Mouse (Mus musculus) testis, adult 2 months (tissue): ENCODE measurements at regions not wholly inside any gene's neighbourhood (a gene's known extent, or its start where the extent isn't known, plus 50 kb on each side); places are given as distances from the start of the nearest gene placed in this dataset.

ENCODE experiments used
- CTCF ChIP-seq: fragments of 200-500 bp; IDR thresholded peaks from 2 replicates; pipeline ENCODE4 v1.5.1; 2012; ENCODE audit warnings: low read depth, mild to moderate bottlenecking, inconsistent platforms, low read length, moderate library complexity; ENCODE audit not compliant: control insufficient read depth, insufficient read depth, insufficient replicate concordance
- POLR2A ChIP-seq: fragments of 200-500 bp; IDR thresholded peaks from 2 replicates; pipeline ENCODE4 v1.6.1; 2012; ENCODE audit warnings: low read depth, mild to moderate bottlenecking, inconsistent platforms, low read length, moderate library complexity; ENCODE audit not compliant: control insufficient read depth

DNA sequence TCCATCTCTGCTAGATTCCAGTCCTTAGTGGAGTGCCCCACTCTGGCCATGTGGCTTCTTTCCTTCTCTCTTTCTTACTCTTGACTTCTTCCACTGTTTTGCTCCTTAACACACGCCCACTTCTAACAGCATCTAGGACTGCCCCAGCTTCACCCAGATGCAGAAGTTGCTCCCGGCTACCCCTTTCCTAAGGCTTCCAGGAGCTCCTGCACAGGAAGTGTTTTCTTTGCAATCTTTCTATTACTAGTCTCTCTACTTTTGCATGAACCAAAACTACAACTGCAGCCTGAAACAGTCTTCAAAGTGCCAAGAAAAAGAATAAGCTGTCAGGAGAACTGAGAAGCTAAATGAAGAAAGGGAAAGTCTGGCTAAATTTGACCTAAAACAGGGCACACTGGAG lies 236.6 kb upstream of the Pex5l start:
- no peak for TF ChIP-seq CTCF
- no peak for TF ChIP-seq POLR2A
